Mouse (Mus musculus): ENCODE measurements around the gene Rap1gap. TPM values are rescaled to one million over a fixed set of nuclear protein-coding genes. Genes with fewer than 3 reads are reported as not detected.
A peak's percentile ranks its signal among the peaks of the same experiment; 100 is the strongest.

Rap1gap gene
- polyA plus RNA-seq, 1 experiment from 2014 or later = 19.9 TPM

- H3K4me2 ChIP-seq (replicated peaks) = no peak overlapping the region
- H3K4me1 ChIP-seq = peaks cover 43% of the 10 kb centered on the region
- ATAC-seq (ENCODE audit: insufficient number of reproducible peaks, low FRiP score, low TSS enrichment, low read depth) = peak; percentile 39; the same call in 1 of the 2 replicates
- no peaks in the 10 kb centered on the region for H3K27me3 ChIP-seq
- no peaks in the 10 kb centered on the region for H3K9me3 ChIP-seq (replicated peaks)
- no peak overlapping the region for H3K9ac ChIP-seq
- H3K27ac ChIP-seq (replicated peaks) = peak overlapping the region; percentile 44; the same call in 1 of the 2 replicates
- 37% methylated on average over 4 of the region's 4 CpGs for WGBS
- H3K4me3 ChIP-seq (replicated peaks) = no peak overlapping the region
- H3K36me3 ChIP-seq = no peaks in the 10 kb centered on the region
These were observed 84.2 kb downstream of the Rap1gap start for GRCm38 (mm10) chr4:137748726-137749125.

GRCm38 (mm10) chr4:137749680-137750079, 85.2 kb downstream of the Rap1gap start:
- Histone ChIP-seq H3K27ac (replicated peaks) (no peak overlapping the region), H3K4me1 (peaks cover 39% of the 10 kb centered on the region), H3K27me3 (no peaks in the 10 kb centered on the region), H3K4me2 (replicated peaks) (no peak overlapping the region), H3K9ac (no peak overlapping the region), H3K36me3 (no peaks in the 10 kb centered on the region), H3K9me3 (replicated peaks) (no peaks in the 10 kb centered on the region), H3K4me3 (replicated peaks) (no peak overlapping the region)
- ATAC-seq (ENCODE audit: insufficient number of reproducible peaks, low FRiP score, low TSS enrichment, low read depth) = no peak
- WGBS = 64% methylated on average over 9 of the region's 9 CpGs

- no peak for ATAC-seq (ENCODE audit: insufficient number of reproducible peaks, low FRiP score, low TSS enrichment, low read depth)
- H3K4me1 ChIP-seq = peaks cover 39% of the 10 kb centered on the region
- no peaks in the 10 kb centered on the region for H3K9me3 ChIP-seq (replicated peaks)
- WGBS = 74% methylated on average over 9 of the region's 9 CpGs
- no peaks in the 10 kb centered on the region for H3K27me3 ChIP-seq
- H3K27ac ChIP-seq (replicated peaks) = no peak overlapping the region
- H3K4me2 ChIP-seq (replicated peaks) = no peak overlapping the region
- no peaks in the 10 kb centered on the region for H3K36me3 ChIP-seq
- no peak overlapping the region for H3K9ac ChIP-seq
- no peak overlapping the region for H3K4me3 ChIP-seq (replicated peaks)
These were observed 85.6 kb downstream of the Rap1gap start for GRCm38 (mm10) chr4:137750121-137750520.

GRCm38 (mm10) chr4:137751310-137751709, 86.8 kb downstream of the Rap1gap start:
- ATAC-seq (ENCODE audit: insufficient number of reproducible peaks, low FRiP score, low TSS enrichment, low read depth) = no peak
- Histone ChIP-seq H3K4me2 (replicated peaks) (0 out of 2 replicates have a peak overlapping the region, but pooled peaks have one; percentile 6), H3K36me3 (no peaks in the 10 kb centered on the region), H3K4me1 (peaks cover 39% of the 10 kb centered on the region), H3K27me3 (no peaks in the 10 kb centered on the region), H3K9me3 (replicated peaks) (no peaks in the 10 kb centered on the region), H3K4me3 (replicated peaks) (no peak overlapping the region), H3K27ac (replicated peaks) (peak overlapping the region; percentile 72), H3K9ac (no peak overlapping the region)
- WGBS = 54% methylated on average over 8 of the region's 8 CpGs

- peak overlapping the region; percentile 72 for H3K27ac ChIP-seq (replicated peaks)
- peaks cover 39% of the 10 kb centered on the region for H3K4me1 ChIP-seq
- no peaks in the 10 kb centered on the region for H3K27me3 ChIP-seq
- no peaks in the 10 kb centered on the region for H3K9me3 ChIP-seq (replicated peaks)
- ATAC-seq (ENCODE audit: insufficient number of reproducible peaks, low FRiP score, low TSS enrichment, low read depth) = no peak
- 0 out of 2 replicates have a peak overlapping the region, but pooled peaks have one; percentile 6 for H3K4me2 ChIP-seq (replicated peaks)
- 44% methylated on average over 9 of the region's 9 CpGs for WGBS
- H3K9ac ChIP-seq = no peak overlapping the region
- no peak overlapping the region for H3K4me3 ChIP-seq (replicated peaks)
- H3K36me3 ChIP-seq = no peaks in the 10 kb centered on the region
These were observed 87.2 kb downstream of the Rap1gap start for GRCm38 (mm10) chr4:137751717-137752116.

GRCm38 (mm10) chr4:137752471-137752870, 87.9 kb downstream of the Rap1gap start:
- peaks cover 39% of the 10 kb centered on the region for H3K4me1 ChIP-seq
- no peaks in the 10 kb centered on the region for H3K36me3 ChIP-seq
- no peak overlapping the region for H3K4me2 ChIP-seq (replicated peaks)
- no peak overlapping the region; the same call in 1 of the 2 replicates for H3K27ac ChIP-seq (replicated peaks)
- ATAC-seq (ENCODE audit: insufficient number of reproducible peaks, low FRiP score, low TSS enrichment, low read depth) = no peak
- H3K9me3 ChIP-seq (replicated peaks) = no peaks in the 10 kb centered on the region
- 55% methylated on average over 15 of the region's 15 CpGs for WGBS
- no peak overlapping the region for H3K4me3 ChIP-seq (replicated peaks)
- no peak overlapping the region for H3K9ac ChIP-seq
- no peaks in the 10 kb centered on the region for H3K27me3 ChIP-seq

GRCm38 (mm10) chr4:137753199-137753598, 88.7 kb downstream of the Rap1gap start:
- no peaks in the 10 kb centered on the region for H3K36me3 ChIP-seq
- H3K9ac ChIP-seq = no peak overlapping the region
- 72% methylated on average over 7 of the region's 7 CpGs for WGBS
- no peak for ATAC-seq (ENCODE audit: insufficient number of reproducible peaks, low FRiP score, low TSS enrichment, low read depth)
- H3K4me2 ChIP-seq (replicated peaks) = no peak overlapping the region
- H3K9me3 ChIP-seq (replicated peaks) = no peaks in the 10 kb centered on the region
- no peak overlapping the region for H3K27ac ChIP-seq (replicated peaks)
- H3K4me1 ChIP-seq = peaks cover 39% of the 10 kb centered on the region
- H3K4me3 ChIP-seq (replicated peaks) = no peak overlapping the region
- H3K27me3 ChIP-seq = no peaks in the 10 kb centered on the region

GRCm38 (mm10) chr4:137754446-137754845, 89.9 kb downstream of the Rap1gap start:
- H3K9me3 ChIP-seq (replicated peaks) = no peaks in the 10 kb centered on the region
- no peak overlapping the region for H3K27ac ChIP-seq (replicated peaks)
- 63% methylated on average over 2 of the region's 2 CpGs for WGBS
- no peak overlapping the region for H3K4me2 ChIP-seq (replicated peaks)
- peaks cover 40% of the 10 kb centered on the region for H3K4me1 ChIP-seq
- H3K27me3 ChIP-seq = no peaks in the 10 kb centered on the region
- H3K4me3 ChIP-seq (replicated peaks) = no peak overlapping the region
- no peaks in the 10 kb centered on the region for H3K36me3 ChIP-seq
- ATAC-seq (ENCODE audit: insufficient number of reproducible peaks, low FRiP score, low TSS enrichment, low read depth) = no peak
- no peak overlapping the region for H3K9ac ChIP-seq

GRCm38 (mm10) chr4:137762886-137763285, 98.4 kb downstream of the Rap1gap start:
- peak; percentile 36; the same call in 1 of the 2 replicates for ATAC-seq (ENCODE audit: insufficient number of reproducible peaks, low FRiP score, low TSS enrichment, low read depth)
- no peak overlapping the region for H3K27ac ChIP-seq (replicated peaks)
- H3K36me3 ChIP-seq = no peaks in the 10 kb centered on the region

GRCm38 (mm10) chr4:137763920-137764495, 99.5 kb downstream of the Rap1gap start:
- ATAC-seq (ENCODE audit: insufficient number of reproducible peaks, low FRiP score, low TSS enrichment, low read depth) = no peak
- Histone ChIP-seq H3K9ac (no peak overlapping the region), H3K4me2 (replicated peaks) (no peak overlapping the region), H3K27me3 (no peaks in the 10 kb centered on the region), H3K4me3 (replicated peaks) (no peak overlapping the region), H3K4me1 (peaks cover 30% of the 10 kb centered on the region), H3K36me3 (no peaks in the 10 kb centered on the region), H3K9me3 (replicated peaks) (no peaks in the 10 kb centered on the region), H3K27ac (replicated peaks) (peak overlapping the region; percentile 23; the same call in 1 of the 2 replicates)
- 59% methylated on average over 8 of the region's 8 CpGs for WGBS

More at GRCm38 (mm10) chr4:137762886-137763285, 98.4 kb downstream of the Rap1gap start:
- no peak overlapping the region for H3K4me3 ChIP-seq (replicated peaks)
- no peak overlapping the region for H3K9ac ChIP-seq
- 71% methylated on average over 9 of the region's 9 CpGs for WGBS
- H3K27me3 ChIP-seq = no peaks in the 10 kb centered on the region
- no peak overlapping the region for H3K4me2 ChIP-seq (replicated peaks)
- no peaks in the 10 kb centered on the region for H3K9me3 ChIP-seq (replicated peaks)
- peaks cover 23% of the 10 kb centered on the region for H3K4me1 ChIP-seq

GRCm38 (mm10) chr4:137764621-137765020, 100.1 kb downstream of the Rap1gap start:
- Histone ChIP-seq H3K9me3 (replicated peaks) (no peaks in the 10 kb centered on the region), H3K4me2 (replicated peaks) (no peak overlapping the region), H3K27ac (replicated peaks) (0 out of 2 replicates have a peak overlapping the region, but pooled peaks have one; percentile 23), H3K36me3 (no peaks in the 10 kb centered on the region), H3K27me3 (no peaks in the 10 kb centered on the region), H3K4me3 (replicated peaks) (no peak overlapping the region), H3K9ac (no peak overlapping the region), H3K4me1 (peaks cover 35% of the 10 kb centered on the region)
- no peak for ATAC-seq (ENCODE audit: insufficient number of reproducible peaks, low FRiP score, low TSS enrichment, low read depth)
- 56% methylated on average over 3 of the region's 3 CpGs for WGBS

GRCm38 (mm10) chr4:137765554-137765971, 101.0 kb downstream of the Rap1gap start:
- H3K9me3 ChIP-seq (replicated peaks) = no peaks in the 10 kb centered on the region
- no peaks in the 10 kb centered on the region for H3K36me3 ChIP-seq
- ATAC-seq (ENCODE audit: insufficient number of reproducible peaks, low FRiP score, low TSS enrichment, low read depth) = peak; percentile 71
- H3K4me3 ChIP-seq (replicated peaks) = no peak overlapping the region
- peaks cover 44% of the 10 kb centered on the region for H3K4me1 ChIP-seq
- H3K9ac ChIP-seq = no peak overlapping the region; the same call in 1 of the 2 replicates
- H3K27me3 ChIP-seq = no peaks in the 10 kb centered on the region
- WGBS = 39% methylated on average over 7 of the region's 7 CpGs
- no peak overlapping the region for H3K4me2 ChIP-seq (replicated peaks)
- H3K27ac ChIP-seq (replicated peaks) = peak overlapping the region; percentile 56

Data from embryonic facial prominence, embryonic 15.5 days (tissue).